Mouse (Mus musculus): ENCODE measurements around the gene Erich3.

- no peak for TF ChIP-seq CTCF (IDR thresholded peaks at IDR 0.05; ENCODE audit: low read depth)
- TF ChIP-seq EP300 (IDR thresholded peaks at IDR 0.05; ENCODE audit: low read depth): no peak
Observed at GRCm38 (mm10) chr3:154663976-154664581, 420 bp downstream of the Erich3 start.

Measured in liver, embryonic 14.5 days (tissue).